Mouse (Mus musculus) neural tube, embryonic 15.5 days (tissue): ENCODE results near the gene Glis1. TPM values are rescaled to one million over a fixed set of nuclear protein-coding genes. Genes with fewer than 3 reads are reported as not detected.

Source experiments
- ATAC-seq: fragments of 200-750 bp; cut with Nextera tagmentation; 2 replicates; pipeline ENCODE4 v1.8.0; 2017; ENCODE audit warnings: mild to moderate bottlenecking, moderate TSS enrichment, moderate library complexity; ENCODE audit not compliant: low FRiP score
- H3K27ac ChIP-seq: fragments of 300-500 bp; sonication (generic); replicated peaks from 2 replicates; pipeline ENCODE4 v1.5.1; 2015; ENCODE audit warnings: mild to moderate bottlenecking, inconsistent platforms
- H3K27me3 ChIP-seq: fragments of 300-500 bp; sonication (generic); replicated peaks from 2 replicates; pipeline ENCODE4 v1.6.1; 2015; ENCODE audit warnings: inconsistent platforms
- H3K36me3 ChIP-seq: fragments of 300-500 bp; sonication (generic); 2 replicates; pipeline ENCODE4 v1.6.1; 2015; ENCODE audit warnings: inconsistent platforms
- H3K4me1 ChIP-seq: fragments of 300-500 bp; sonication (generic); 2 replicates; pipeline ENCODE4 v1.6.1; 2015; ENCODE audit warnings: inconsistent platforms
- H3K4me2 ChIP-seq: fragments of 300-500 bp; sonication (generic); 2 replicates; pipeline ENCODE4 v1.6.1; 2015; ENCODE audit warnings: inconsistent platforms, mild to moderate bottlenecking, moderate library complexity
- H3K4me3 ChIP-seq: fragments of 300-500 bp; sonication (generic); replicated peaks from 2 replicates; pipeline ENCODE4 v1.5.1; 2015; ENCODE audit warnings: mild to moderate bottlenecking, inconsistent platforms
- H3K9ac ChIP-seq: fragments of 300-500 bp; sonication (generic); replicated peaks from 2 replicates; pipeline ENCODE4 v1.6.1; 2015; ENCODE audit warnings: mild to moderate bottlenecking, inconsistent platforms
- H3K9me3 ChIP-seq: fragments of 300-500 bp; sonication (generic); replicated peaks from 2 replicates; pipeline ENCODE4 v1.6.1; 2016; ENCODE audit warnings: inconsistent platforms
- WGBS: fragments of 180-500 bp; shearing (Covaris S2); methylation state at CpG from one replicate; pipeline ENCODE4 v1.1.7; 2015; ENCODE audit warnings: mixed read lengths; 5-methylcytosine and 5-hydroxymethylcytosine counted together
- polyA plus RNA-seq: library from polyadenylated mRNA; unstranded; fragments of >200 nt; fragmentation: Nextera tagmentation; extraction: Ambion mirVana; gene quantifications from 2 replicates; pipeline ENCODE4 v1.2.1, GENCODE M21; 2015

Gene Glis1
- polyA plus RNA-seq, 1 experiment from 2014 or later = 3.8 TPM

DNA sequence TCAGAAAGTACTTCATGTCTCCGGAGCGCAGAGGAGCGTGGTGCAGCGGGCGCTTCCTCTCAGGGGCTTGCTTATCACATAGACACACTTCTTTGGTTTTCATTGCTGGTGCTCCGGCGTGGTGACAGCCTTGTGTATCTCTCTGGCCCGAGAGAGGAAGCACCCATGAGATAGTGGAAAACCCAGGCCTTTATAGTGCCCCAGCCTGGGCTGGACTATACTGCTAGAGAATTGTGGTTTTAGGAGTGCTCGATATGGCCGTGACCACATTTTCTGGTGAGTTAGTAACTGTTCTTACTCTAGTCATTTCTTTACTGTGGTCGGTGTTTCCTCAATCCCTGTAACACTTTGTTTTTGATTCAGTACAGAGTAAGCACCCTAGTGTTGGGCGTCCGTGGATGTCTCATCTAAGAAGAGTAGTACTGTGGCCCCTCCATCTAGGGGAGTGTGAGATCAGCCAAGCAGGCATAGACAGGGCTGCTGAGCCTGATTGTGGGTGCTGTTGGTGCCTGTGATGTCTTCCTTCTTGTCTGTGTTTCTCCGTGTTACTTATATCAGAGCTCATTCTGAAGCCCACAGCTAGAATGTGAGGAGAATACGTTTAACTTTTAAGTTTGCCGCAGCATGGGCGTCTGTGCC, 171.7 kb downstream of the Glis1 start:
- Histone ChIP-seq H3K36me3 (no peaks in the 10 kb centered on the region), H3K4me2 (no peak overlapping the region), H3K9me3 (no peaks in the 10 kb centered on the region), H3K27me3 (no peaks in the 10 kb centered on the region), H3K4me1 (peaks cover 13% of the 10 kb centered on the region; the same call in 1 of the 2 replicates), H3K4me3 (no peak overlapping the region), H3K27ac (no peak overlapping the region), H3K9ac (no peak overlapping the region)
- WGBS = 85% methylated on average over 17 of the region's 17 CpGs
- ATAC-seq = no peak

GRCm38 (mm10) chr4:107609775-107610174, 175.4 kb downstream of the Glis1 start:
- Histone ChIP-seq H3K36me3 (no peaks in the 10 kb centered on the region), H3K4me2 (no peak overlapping the region), H3K9me3 (no peaks in the 10 kb centered on the region), H3K4me3 (no peak overlapping the region), H3K4me1 (peaks cover 13% of the 10 kb centered on the region; the same call in 1 of the 2 replicates), H3K9ac (no peak overlapping the region), H3K27ac (no peak overlapping the region), H3K27me3 (no peaks in the 10 kb centered on the region)
- WGBS = 48% methylated on average over 8 of the region's 8 CpGs
- no peak for ATAC-seq

DNA sequence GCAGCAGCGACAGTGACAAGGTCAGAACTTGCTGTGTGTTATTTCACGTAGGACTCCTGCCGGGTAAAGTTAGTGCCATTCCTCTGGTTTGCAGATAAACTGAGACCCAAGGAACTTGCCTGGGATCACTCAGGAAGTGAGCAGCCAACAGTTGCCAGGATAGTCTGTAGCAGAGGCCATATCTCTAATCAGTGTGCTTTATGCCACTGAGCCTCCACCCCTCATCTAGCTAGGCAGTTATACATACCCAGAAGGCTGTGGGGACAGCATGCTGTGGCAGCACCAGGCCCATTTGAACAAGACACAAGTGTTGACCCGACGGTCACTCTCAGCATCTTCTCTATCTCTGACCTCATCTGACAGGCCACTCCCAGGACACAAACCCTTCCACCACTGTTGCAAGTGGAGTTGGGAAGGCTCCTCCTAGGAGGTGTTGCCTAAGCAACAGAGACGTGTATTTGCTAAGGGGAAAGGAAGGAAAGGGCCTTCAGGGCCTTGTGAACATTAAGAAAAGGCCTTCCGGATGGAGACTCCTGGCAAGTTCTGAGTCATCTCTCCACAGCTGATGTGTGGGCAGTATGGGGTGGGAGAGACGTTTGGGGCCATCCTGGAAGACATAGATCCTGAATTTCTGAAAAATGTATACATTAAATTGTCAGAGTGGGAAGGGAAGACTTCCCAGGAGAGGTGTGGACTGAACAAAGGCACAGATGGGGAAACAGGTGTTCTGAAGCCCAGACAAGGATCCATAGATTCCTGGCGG, 177.7 kb downstream of the Glis1 start:
- WGBS = 76% methylated on average over 9 of the region's 9 CpGs
- no peaks in the 10 kb centered on the region for H3K9me3 ChIP-seq
- H3K9ac ChIP-seq = no peak overlapping the region

DNA sequence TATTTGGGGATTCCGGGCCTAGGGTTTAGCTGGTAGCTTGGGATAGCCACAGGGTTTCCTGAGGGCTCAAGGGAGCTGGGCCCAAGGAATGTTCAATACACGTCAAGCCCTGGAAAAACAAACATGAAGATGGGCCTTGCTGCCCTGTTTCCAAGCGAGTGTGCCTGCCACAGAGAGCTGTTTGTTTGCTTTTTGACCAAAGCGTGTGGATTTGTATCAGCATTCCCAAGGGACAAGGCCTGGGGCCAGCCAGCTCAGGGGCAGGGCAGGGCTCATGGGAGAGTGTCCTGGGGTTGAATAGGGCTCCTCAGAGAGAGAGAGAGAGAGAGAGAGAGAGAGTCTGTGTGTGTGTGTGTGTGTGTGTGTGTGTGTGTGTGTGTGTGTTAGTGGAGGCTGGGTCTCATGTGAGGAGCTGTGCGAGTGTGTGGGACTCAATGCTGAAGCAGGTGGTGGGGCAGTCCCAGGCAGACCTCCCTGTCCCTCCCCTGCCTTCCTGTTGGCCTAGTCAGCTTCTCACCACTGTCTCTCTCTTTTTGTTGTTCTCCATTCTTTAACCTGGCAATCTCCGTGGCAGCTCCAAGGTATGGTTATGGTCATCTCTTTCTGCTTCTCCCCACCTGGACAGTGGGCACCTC, 183.3 kb downstream of the Glis1 start:
- Histone ChIP-seq H3K9me3 (no peaks in the 10 kb centered on the region), H3K27ac (no peak overlapping the region), H3K27me3 (no peaks in the 10 kb centered on the region), H3K4me1 (peaks cover 12% of the 10 kb centered on the region), H3K36me3 (no peaks in the 10 kb centered on the region), H3K4me3 (no peak overlapping the region), H3K4me2 (no peak overlapping the region), H3K9ac (no peak overlapping the region)
- 62% methylated on average over 6 of the region's 6 CpGs for WGBS
- ATAC-seq = no peak

More for the DNA sequence above, 177.7 kb downstream of the Glis1 start:
- Histone ChIP-seq H3K4me1 (peaks cover 8% of the 10 kb centered on the region; the same call in 1 of the 2 replicates), H3K4me2 (no peak overlapping the region), H3K4me3 (no peak overlapping the region), H3K27ac (no peak overlapping the region), H3K36me3 (no peaks in the 10 kb centered on the region), H3K27me3 (no peaks in the 10 kb centered on the region)
- no peak for ATAC-seq

DNA sequence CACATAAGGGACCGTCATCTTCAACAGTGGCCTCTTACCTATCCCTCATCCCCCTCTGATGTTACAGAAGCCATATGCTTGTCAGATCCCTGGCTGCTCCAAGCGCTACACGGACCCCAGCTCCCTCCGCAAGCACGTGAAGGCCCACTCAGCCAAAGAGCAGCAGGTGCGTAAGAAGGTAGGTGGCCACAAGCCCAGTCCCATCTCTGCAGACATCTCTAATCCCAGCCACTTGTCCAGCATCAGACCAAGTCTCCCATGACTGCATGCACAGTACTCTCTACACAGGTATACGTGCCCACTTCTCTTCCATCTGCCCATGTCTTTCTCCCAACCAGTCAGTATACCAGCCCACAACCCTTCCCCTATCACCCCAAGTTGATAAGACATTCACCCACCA, 185.1 kb downstream of the Glis1 start:
- Histone ChIP-seq H3K9ac (no peak overlapping the region), H3K4me1 (peaks cover 21% of the 10 kb centered on the region), H3K4me3 (no peak overlapping the region), H3K36me3 (no peaks in the 10 kb centered on the region), H3K27me3 (no peaks in the 10 kb centered on the region), H3K27ac (no peak overlapping the region), H3K4me2 (no peak overlapping the region), H3K9me3 (no peaks in the 10 kb centered on the region)
- ATAC-seq = no peak
- 94% methylated on average over 7 of the region's 7 CpGs for WGBS

DNA sequence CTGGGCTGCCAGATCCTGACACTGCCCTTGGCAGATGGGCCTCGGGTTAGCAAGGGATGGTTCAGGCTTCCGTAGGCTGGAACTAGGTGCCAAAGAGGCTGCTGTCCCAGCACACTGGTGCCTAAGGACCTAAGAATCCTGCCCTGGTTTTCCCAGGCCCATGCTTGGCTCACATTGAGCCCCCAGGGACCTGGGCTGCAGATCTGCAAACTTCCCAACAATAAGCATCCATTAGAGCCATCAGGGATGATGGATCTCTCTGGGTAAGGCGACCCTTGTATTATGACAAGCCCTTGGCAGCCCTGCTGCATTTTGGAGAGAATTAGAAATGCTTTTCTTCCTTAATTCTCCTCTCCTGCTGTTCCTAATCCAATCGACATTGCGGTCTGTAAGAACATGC, 187.0 kb downstream of the Glis1 start:
- Histone ChIP-seq H3K4me3 (no peak overlapping the region), H3K9ac (no peak overlapping the region), H3K36me3 (no peaks in the 10 kb centered on the region), H3K27ac (no peak overlapping the region), H3K27me3 (no peaks in the 10 kb centered on the region), H3K4me2 (no peak overlapping the region), H3K9me3 (no peaks in the 10 kb centered on the region), H3K4me1 (peaks cover 28% of the 10 kb centered on the region)
- ATAC-seq = no peak
- WGBS = 82% methylated on average over 5 of the region's 5 CpGs

GRCm38 (mm10) chr4:107622296-107622695, 187.9 kb downstream of the Glis1 start:
- peak; percentile 32; the same call in 1 of the 2 replicates for ATAC-seq
- Histone ChIP-seq H3K36me3 (no peaks in the 10 kb centered on the region), H3K27me3 (no peaks in the 10 kb centered on the region), H3K9me3 (no peaks in the 10 kb centered on the region), H3K27ac (no peak overlapping the region), H3K4me3 (no peak overlapping the region), H3K4me2 (no peak overlapping the region), H3K4me1 (peaks cover 28% of the 10 kb centered on the region), H3K9ac (no peak overlapping the region)
- WGBS = 45% methylated on average over 6 of the region's 6 CpGs

DNA sequence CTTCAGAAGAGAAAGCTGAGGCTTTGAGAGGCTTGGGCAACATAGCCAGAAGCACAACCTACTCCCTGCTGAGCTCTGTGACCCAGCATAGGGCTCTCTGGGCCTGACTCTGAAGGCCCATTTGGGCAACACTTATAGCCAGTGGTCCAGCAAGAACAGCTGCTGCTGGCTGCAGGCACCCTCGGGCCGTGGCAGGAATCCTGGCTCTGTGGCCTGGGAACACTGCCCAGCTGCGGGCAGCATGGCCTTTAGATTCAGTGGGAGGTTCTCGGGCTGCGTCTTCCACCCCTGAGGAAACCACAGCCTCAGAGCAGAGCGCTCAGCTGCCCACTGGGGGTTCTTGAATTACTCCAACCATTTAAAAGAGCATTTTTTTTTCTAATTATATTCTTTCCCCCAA, 189.5 kb downstream of the Glis1 start:
- Histone ChIP-seq H3K27ac (no peak overlapping the region), H3K36me3 (no peaks in the 10 kb centered on the region), H3K4me3 (no peak overlapping the region), H3K9me3 (no peaks in the 10 kb centered on the region), H3K4me2 (no peak overlapping the region), H3K27me3 (no peaks in the 10 kb centered on the region), H3K4me1 (peaks cover 28% of the 10 kb centered on the region), H3K9ac (no peak overlapping the region)
- ATAC-seq = no peak
- WGBS = 49% methylated on average over 6 of the region's 6 CpGs

DNA sequence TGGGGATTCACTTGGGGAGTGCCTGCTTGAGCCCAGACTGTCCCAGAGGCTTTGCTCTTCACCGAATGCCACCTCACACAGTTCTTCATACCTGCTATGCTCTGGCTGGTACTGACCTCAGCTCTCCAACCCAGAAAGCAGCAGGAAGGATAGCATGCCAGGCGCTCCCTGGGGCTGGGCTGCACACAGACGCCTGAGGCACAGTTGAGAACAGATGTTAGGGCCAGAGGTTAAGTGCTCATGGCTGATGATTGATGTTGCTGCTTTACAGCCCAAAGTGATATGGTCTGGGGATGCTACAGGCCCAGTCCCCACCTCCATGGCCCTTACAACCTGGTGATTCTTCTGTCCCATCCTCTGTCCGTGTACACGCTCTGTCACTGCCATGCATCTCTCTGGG, 190.6 kb downstream of the Glis1 start:
- Histone ChIP-seq H3K4me1 (peaks cover 28% of the 10 kb centered on the region), H3K36me3 (no peaks in the 10 kb centered on the region), H3K4me2 (no peak overlapping the region), H3K9me3 (no peaks in the 10 kb centered on the region), H3K9ac (no peak overlapping the region), H3K27me3 (no peaks in the 10 kb centered on the region), H3K27ac (no peak overlapping the region), H3K4me3 (no peak overlapping the region)
- 46% methylated on average over 5 of the region's 5 CpGs for WGBS
- ATAC-seq = no peak

DNA sequence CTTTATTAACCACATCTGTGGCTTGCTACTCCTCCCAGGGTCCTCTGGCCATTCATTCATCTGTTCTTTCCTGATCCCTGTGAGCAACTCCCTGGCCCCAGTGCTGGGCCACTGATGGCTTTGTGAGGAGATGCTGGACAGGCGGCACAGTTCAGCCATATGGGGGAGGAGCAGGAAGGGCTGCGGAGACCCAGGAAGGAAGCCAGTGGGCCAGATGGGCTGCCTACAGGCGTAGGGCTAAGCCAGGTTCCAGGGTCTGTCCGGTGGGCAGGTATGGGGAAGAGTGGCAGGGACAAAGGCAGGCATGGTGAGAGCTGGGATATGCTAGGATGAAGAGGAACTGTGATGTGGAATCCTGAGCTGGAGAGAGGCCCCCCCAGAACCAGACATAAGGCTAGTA, 193.8 kb downstream of the Glis1 start:
- Histone ChIP-seq H3K36me3 (no peaks in the 10 kb centered on the region), H3K4me2 (no peak overlapping the region), H3K4me1 (peaks cover 19% of the 10 kb centered on the region; the same call in 1 of the 2 replicates), H3K4me3 (no peak overlapping the region), H3K9me3 (no peaks in the 10 kb centered on the region), H3K27me3 (no peaks in the 10 kb centered on the region), H3K9ac (no peak overlapping the region), H3K27ac (no peak overlapping the region)
- no peak for ATAC-seq
- 90% methylated on average over 4 of the region's 4 CpGs for WGBS

GRCm38 (mm10) chr4:107628921-107629411, 194.6 kb downstream of the Glis1 start:
- Histone ChIP-seq H3K4me3 (no peak overlapping the region), H3K27ac (no peak overlapping the region), H3K9ac (no peak overlapping the region), H3K27me3 (no peaks in the 10 kb centered on the region), H3K4me1 (peaks cover 13% of the 10 kb centered on the region; the same call in 1 of the 2 replicates), H3K36me3 (no peaks in the 10 kb centered on the region), H3K4me2 (no peak overlapping the region), H3K9me3 (no peaks in the 10 kb centered on the region)
- 54% methylated on average over 17 of the region's 17 CpGs for WGBS
- no peak for ATAC-seq
